13 mouse cellular contexts compared by ENCODE assay signal in the genomic region with DNA sequence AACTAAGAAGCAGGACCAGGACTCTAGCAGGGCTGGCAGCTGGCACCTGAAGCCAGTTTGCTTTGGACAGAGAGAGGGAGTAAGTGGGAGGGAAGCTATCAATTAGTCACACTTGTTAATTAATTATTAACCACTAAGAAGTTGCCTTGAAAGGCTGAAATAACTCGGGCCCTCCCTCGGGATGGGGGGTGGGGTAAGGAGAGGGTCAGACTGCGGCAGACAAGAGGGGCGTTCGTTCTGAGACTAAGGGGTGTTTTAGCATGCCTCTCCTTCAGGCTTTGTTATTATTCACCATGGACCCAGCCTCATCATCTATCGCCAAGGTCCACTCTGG. TPM values are rescaled to one million over a fixed set of nuclear protein-coding genes. Genes with fewer than 3 reads are reported as not detected.
DNase-seq lines count a peak whose midpoint lies in the region; TF ChIP-seq lines count a peak whose summit lies in the region.
"Had no signal": no experiment of that assay in that cellular context is flagged by ENCODE, and none has a peak within 500 bp of the region (broad histone marks: within the 10 kb centered on the region; RNA-seq: fewer than 3 reads in every experiment).

No protein-coding gene starts in this region.

- peaks cover 68% of the 10 kb centered on the region for H3K27me3 ChIP-seq in heart, embryonic 10.5 days (ENCODE audit: insufficient read depth, poor library complexity, severe bottlenecking)
- peaks cover 12% of the 10 kb centered on the region; the same call in 1 of the 2 replicates for H3K27me3 ChIP-seq in embryonic facial prominence, embryonic 10.5 days (replicated peaks; ENCODE audit: low read depth, poor library complexity, severe bottlenecking)
- no peaks in the 10 kb centered on the region for H3K27me3 ChIP-seq in myocyte (ENCODE audit: control insufficient read depth, insufficient read depth, insufficient read length)

- intact Hi-C loops in heart, postnatal 36 days (cut with DNase I): no loop called here

- peak overlapping the region; percentile 90 for H3K4me2 ChIP-seq in myocyte (ENCODE audit: low read depth)

- no peak for DNase-seq in heart, embryonic 10.5 days (ENCODE audit: low spot score)
- DNase-seq in heart, postnatal 36 days: no peak
- peak; percentile 20 for DNase-seq in embryonic facial prominence, embryonic 10.5 days (ENCODE audit: low spot score)
- peak; percentile 72 for DNase-seq in kidney, postnatal 10 days
- no peak for DNase-seq in thymus, postnatal 14 days
- DNase-seq in urinary bladder, adult 18-20 months (ENCODE audit: low spot score in 2 of 2): no peak
- no peak for DNase-seq in adrenal gland, adult 18-20 months (ENCODE audit: low spot score in 2 of 2)
- DNase-seq: spleen, adult 18-20 months had no signal

- H3K4me1 ChIP-seq in heart, embryonic 10.5 days: peaks cover 58% of the 10 kb centered on the region
- H3K4me1 ChIP-seq in embryonic facial prominence, embryonic 10.5 days: peaks cover 63% of the 10 kb centered on the region

- peaks cover 45% of the 10 kb centered on the region for H3K79me2 ChIP-seq in myocyte (ENCODE audit: control insufficient read depth, insufficient read depth)

- no peak for TF ChIP-seq POLR2A in myocyte (IDR thresholded peaks at IDR 0.05; ENCODE audit: insufficient read length, low read depth)

- no peak overlapping the region for H3ac ChIP-seq in myocyte (ENCODE audit: control insufficient read depth, insufficient read length)

- H3K9me3 ChIP-seq in heart, embryonic 10.5 days: no peaks in the 10 kb centered on the region
- no peaks in the 10 kb centered on the region for H3K9me3 ChIP-seq in embryonic facial prominence, embryonic 10.5 days

- H3K36me3 ChIP-seq in heart, embryonic 10.5 days: peaks cover 6% of the 10 kb centered on the region; the same call in 1 of the 2 replicates
- H3K36me3 ChIP-seq in embryonic facial prominence, embryonic 10.5 days (replicated peaks): peaks cover 36% of the 10 kb centered on the region
- peaks cover 6% of the 10 kb centered on the region for H3K36me3 ChIP-seq in myocyte (ENCODE audit: control insufficient read depth, insufficient read depth)

- no peak overlapping the region for H3K4me3 ChIP-seq in heart, embryonic 10.5 days
- peak overlapping the region; percentile 79; the same call in 1 of the 2 replicates for H3K4me3 ChIP-seq in embryonic facial prominence, embryonic 10.5 days
- no peak overlapping the region for H3K4me3 ChIP-seq in myocyte
- H3K4me3 ChIP-seq: erythroblast, embryonic 14.5 days had no signal

- 44% methylated on average over 6 of the region's 6 CpGs for WGBS in heart, embryonic 10.5 days
- 8% methylated on average over 6 of the region's 6 CpGs for WGBS in embryonic facial prominence, embryonic 10.5 days

- 0 out of 2 replicates have a peak overlapping the region, but pooled peaks have one; percentile 30 for H3K27ac ChIP-seq in heart, embryonic 10.5 days
- H3K27ac ChIP-seq in embryonic facial prominence, embryonic 10.5 days (replicated peaks): peak overlapping the region; percentile 94
- H3K27ac ChIP-seq: macrophage had no signal

TF ChIP-seq in myocyte, 11 proteins besides CTCF, POLR2A, EP300 and RAD21:
- TF ChIP-seq POLR2AphosphoS2 (IDR thresholded peaks at IDR 0.05; ENCODE audit: insufficient read length, low read depth) (no peak), TCF3 (IDR thresholded peaks at IDR 0.05; ENCODE audit: insufficient read length, low read depth) (no peak), SRF (IDR thresholded peaks at IDR 0.05; ENCODE audit: control insufficient read depth, insufficient read length, low read depth) (no peak), REST (IDR thresholded peaks at IDR 0.05; ENCODE audit: insufficient read depth, insufficient read length) (no peak), CEBPB (IDR thresholded peaks at IDR 0.05; ENCODE audit: insufficient read depth, poor library complexity, severe bottlenecking) (no peak), MAX (IDR thresholded peaks at IDR 0.05; ENCODE audit: low read depth) (no peak), USF1 (IDR thresholded peaks at IDR 0.05; ENCODE audit: low read depth) (no peak), TCF12 (IDR thresholded peaks at IDR 0.05; ENCODE audit: insufficient read depth, poor library complexity, severe bottlenecking) (no peak), E2F4 (IDR thresholded peaks at IDR 0.05; ENCODE audit: insufficient read depth) (no peak), MYOD1 (IDR thresholded peaks at IDR 0.05; ENCODE audit: control insufficient read depth in 1 of 3, insufficient read length in 2 of 3, low read depth in 2 of 3) (no peak), MYOG (IDR thresholded peaks at IDR 0.05; ENCODE audit: control insufficient read depth in 1 of 3, insufficient read depth in 1 of 3, insufficient read length in 2 of 3, low read depth in 2 of 3) (no peak)

RNA-seq across cellular contexts. Expression of a gene that starts 5.1 kb away (rescaled TPM):
- 2.5 and 7.9 TPM in 2 replicates for polyA plus RNA-seq in heart, embryonic 10.5 days (2016; fragmentation: Nextera tagmentation; extraction: Ambion mirVana)
- not detected for total RNA-seq in heart, postnatal 36 days (2021)
- 24.1 and 26.4 TPM in 2 replicates for polyA plus RNA-seq in embryonic facial prominence, embryonic 10.5 days (2016; fragmentation: Nextera tagmentation; extraction: Ambion mirVana)
- 11.1 TPM for polyA plus RNA-seq in myocyte (2012; fragmentation: generic; extraction: Trizol)
- total RNA-seq in adrenal gland, adult 18-20 months (2021): under 1 TPM in 1 of 2 experiments, not detected in 1; 0.29 TPM
- total RNA-seq: adrenal gland, postnatal 36 days; hematopoietic stem cell, adult 5-6 weeks had no signal
- polyA plus RNA-seq: erythroblast, embryonic 14.5 days; macrophage had no signal

RNA-seq across cellular contexts. Expression of a gene that starts 16.4 kb away (rescaled TPM):
- 0.11 TPM in 1 of 2 replicates, not detected in the other for polyA plus RNA-seq in heart, embryonic 10.5 days (2016; fragmentation: Nextera tagmentation; extraction: Ambion mirVana)
- not detected for total RNA-seq in heart, postnatal 36 days (2021)
- polyA plus RNA-seq in embryonic facial prominence, embryonic 10.5 days (2016; fragmentation: Nextera tagmentation; extraction: Ambion mirVana): 0.42 and 0.58 TPM in 2 replicates
- polyA plus RNA-seq in myocyte (2012; fragmentation: generic; extraction: Trizol): 0.16 TPM
- not detected for total RNA-seq in adrenal gland, adult 18-20 months (2021)
- total RNA-seq: adrenal gland, postnatal 36 days; hematopoietic stem cell, adult 5-6 weeks had no signal
- polyA plus RNA-seq: erythroblast, embryonic 14.5 days; macrophage had no signal

RNA-seq across cellular contexts. Expression of a gene that starts 31.7 kb away (rescaled TPM):
- polyA plus RNA-seq in heart, embryonic 10.5 days (2016; fragmentation: Nextera tagmentation; extraction: Ambion mirVana): not detected in 2 replicates
- not detected for total RNA-seq in heart, postnatal 36 days (2021)
- polyA plus RNA-seq in embryonic facial prominence, embryonic 10.5 days (2016; fragmentation: Nextera tagmentation; extraction: Ambion mirVana): not detected in 2 replicates
- polyA plus RNA-seq in myocyte (2012; fragmentation: generic; extraction: Trizol): 0.18 TPM
- total RNA-seq in adrenal gland, adult 18-20 months (2021): not detected
- total RNA-seq: adrenal gland, postnatal 36 days; hematopoietic stem cell, adult 5-6 weeks had no signal
- polyA plus RNA-seq: erythroblast, embryonic 14.5 days; macrophage had no signal

Comparison
In these comparisons a context has a peak if more than half of its experiments do, and no peak if none do; other contexts are left out.
1. DNase-seq: peak in embryonic facial prominence, embryonic 10.5 days (single experiment) and kidney, postnatal 10 days (single experiment); none in heart, embryonic 10.5 days (single experiment), heart, postnatal 36 days (0 of 2), thymus, postnatal 14 days (single experiment), urinary bladder, adult 18-20 months (0 of 2) and adrenal gland, adult 18-20 months (0 of 2).